Mouse (Mus musculus) embryonic fibroblast, embryonic 13.5 days (primary cell): ENCODE measurements at regions not wholly inside any gene's neighbourhood (a gene's known extent, or its start where the extent isn't known, plus 50 kb on each side); places are given as distances from the start of the nearest gene placed in this dataset.

Experiments used
- CTCF ChIP-seq: IDR thresholded peaks from 2 replicates; pipeline ENCODE4 v1.5.1; 2011; ENCODE audit warnings: mild to moderate bottlenecking, control low read depth, low read length, moderate library complexity, borderline replicate concordance; ENCODE audit not compliant: insufficient read depth
- POLR2A ChIP-seq: IDR thresholded peaks from 2 replicates; pipeline ENCODE4 v1.6.1; 2011; ENCODE audit warnings: low read depth, mild to moderate bottlenecking, control low read depth, low read length, moderate library complexity

- no peak for TF ChIP-seq CTCF
- TF ChIP-seq POLR2A = no peak
Measured at GRCm38 (mm10) chr16:49644416-49644815, 54.6 kb upstream of the Ift57 start.
